Mouse (Mus musculus): Measurements from ENCODE around the gene Atoh1. TPM values are rescaled to one million over a fixed set of nuclear protein-coding genes. Genes with fewer than 3 reads are reported as not detected.
A peak's percentile ranks its signal among the peaks of the same experiment; 100 is the strongest.

Atoh1 gene
- polyA plus RNA-seq, 1 experiment from 2014 or later, result not detected

- H3K9me3 ChIP-seq (ENCODE audit: control insufficient read depth, low read length), result no peaks in the 10 kb centered on the region
- ATAC-seq (ENCODE audit: low FRiP score, low TSS enrichment), result no peak
- no peak overlapping the region for H3K27ac ChIP-seq (ENCODE audit: low read depth, low read length)
Measured at GRCm38 (mm10) chr6:64730030-64730429, 1.1 kb downstream of the Atoh1 start.

DNA sequence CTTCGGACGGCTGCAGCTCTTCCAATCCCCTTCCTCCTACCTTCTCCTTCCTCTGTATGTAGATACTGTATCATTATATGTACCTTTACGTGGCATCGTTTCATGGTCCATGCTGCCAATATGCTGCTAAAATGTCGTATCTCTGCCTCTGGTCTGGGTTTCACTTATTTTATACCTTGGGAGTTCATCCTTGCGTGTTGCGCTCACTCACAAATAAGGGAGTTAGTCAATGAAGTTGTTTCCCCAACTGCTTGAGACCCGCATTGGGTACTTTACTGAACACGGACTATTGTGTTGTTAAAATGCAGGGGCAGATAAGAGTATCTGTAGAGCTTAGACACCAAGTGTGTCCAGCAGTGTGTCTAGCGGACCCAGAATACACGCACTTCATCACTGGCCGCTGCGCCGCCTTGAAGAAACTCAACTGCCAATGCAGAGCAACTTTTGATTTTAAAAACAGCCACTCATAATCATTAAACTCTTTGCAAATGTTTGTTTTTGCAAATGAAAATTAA is 1.6 kb downstream of the Atoh1 start:
- Histone ChIP-seq H3K27ac (ENCODE audit: low read depth, low read length) (no peak overlapping the region), H3K36me3 (ENCODE audit: control insufficient read depth, insufficient read depth, low read length) (no peaks in the 10 kb centered on the region), H3K4me1 (ENCODE audit: control insufficient read depth, insufficient read depth, low read length) (peaks cover 19% of the 10 kb centered on the region; the same call in 1 of the 2 replicates), H3K9me3 (ENCODE audit: control insufficient read depth, low read length) (no peaks in the 10 kb centered on the region), H3K27me3 (ENCODE audit: control insufficient read depth, insufficient read depth, low read length) (peaks cover 89% of the 10 kb centered on the region), H3K4me3 (ENCODE audit: low read length) (no peak overlapping the region), H3K9ac (ENCODE audit: low read depth, low read length) (no peak overlapping the region), H3K4me2 (replicated peaks; ENCODE audit: low read depth, low read length) (no peak overlapping the region)
- ATAC-seq (ENCODE audit: low FRiP score, low TSS enrichment), result no peak
- WGBS, result 1% methylated on average over 14 of the region's 14 CpGs

More at GRCm38 (mm10) chr6:64730030-64730429, 1.1 kb downstream of the Atoh1 start:
- Histone ChIP-seq H3K4me3 (ENCODE audit: low read length) (peak overlapping the region; percentile 42), H3K4me2 (replicated peaks; ENCODE audit: low read depth, low read length) (peak overlapping the region; percentile 57), H3K9ac (ENCODE audit: low read depth, low read length) (no peak overlapping the region), H3K36me3 (ENCODE audit: control insufficient read depth, insufficient read depth, low read length) (no peaks in the 10 kb centered on the region), H3K4me1 (ENCODE audit: control insufficient read depth, insufficient read depth, low read length) (peaks cover 19% of the 10 kb centered on the region; the same call in 1 of the 2 replicates), H3K27me3 (ENCODE audit: control insufficient read depth, insufficient read depth, low read length) (peaks cover 84% of the 10 kb centered on the region)
- 1% methylated on average over 19 of the region's 19 CpGs for WGBS

- Histone ChIP-seq H3K4me3 (ENCODE audit: low read length) (no peak overlapping the region), H3K4me1 (ENCODE audit: control insufficient read depth, insufficient read depth, low read length) (peaks cover 19% of the 10 kb centered on the region; the same call in 1 of the 2 replicates), H3K27ac (ENCODE audit: low read depth, low read length) (no peak overlapping the region), H3K27me3 (ENCODE audit: control insufficient read depth, insufficient read depth, low read length) (peaks cover 94% of the 10 kb centered on the region), H3K9me3 (ENCODE audit: control insufficient read depth, low read length) (no peaks in the 10 kb centered on the region), H3K4me2 (replicated peaks; ENCODE audit: low read depth, low read length) (no peak overlapping the region), H3K36me3 (ENCODE audit: control insufficient read depth, insufficient read depth, low read length) (no peaks in the 10 kb centered on the region), H3K9ac (ENCODE audit: low read depth, low read length) (no peak overlapping the region)
- 4% methylated on average over 7 of the region's 7 CpGs for WGBS
- ATAC-seq (ENCODE audit: low FRiP score, low TSS enrichment), result no peak
Measured at GRCm38 (mm10) chr6:64731126-64731525, 2.2 kb downstream of the Atoh1 start.

DNA sequence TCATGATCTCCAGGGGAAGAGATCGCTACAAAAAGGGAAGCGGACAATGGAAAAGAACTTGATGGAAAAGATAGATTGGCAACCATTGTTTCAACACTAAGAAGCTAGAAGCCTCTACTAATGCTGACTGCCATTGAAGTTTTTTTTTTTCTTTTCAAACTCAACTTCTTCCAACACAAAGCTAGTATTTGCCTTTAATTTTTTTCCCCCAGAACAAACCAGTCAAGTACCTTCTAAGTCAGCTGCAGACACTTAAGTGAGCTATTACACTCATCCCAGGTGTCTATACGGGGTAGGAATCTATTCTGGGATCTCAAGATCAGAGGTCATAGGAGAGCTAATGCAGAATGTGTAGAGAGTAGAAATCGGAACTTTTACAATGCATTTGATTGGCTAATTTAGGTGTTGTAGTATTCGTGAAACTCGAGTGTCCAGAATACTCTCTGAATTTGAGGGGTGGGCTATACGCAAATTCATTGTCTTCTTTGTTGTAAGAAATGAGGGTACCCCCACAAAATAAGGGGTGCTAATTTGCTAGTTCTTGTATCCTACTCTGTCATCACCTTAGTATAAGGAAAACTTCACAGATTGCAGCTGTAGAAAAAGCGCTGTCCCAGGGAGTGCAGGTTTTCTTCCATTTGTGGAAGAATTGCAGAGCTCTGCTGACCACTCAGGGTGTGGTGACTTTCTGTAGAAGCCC is 2.8 kb downstream of the Atoh1 start:
- WGBS, result 3% methylated on average over 8 of the region's 8 CpGs
- H3K36me3 ChIP-seq (ENCODE audit: control insufficient read depth, insufficient read depth, low read length), result no peaks in the 10 kb centered on the region
- no peak overlapping the region for H3K27ac ChIP-seq (ENCODE audit: low read depth, low read length)
- H3K4me3 ChIP-seq (ENCODE audit: low read length), result no peak overlapping the region
- H3K9ac ChIP-seq (ENCODE audit: low read depth, low read length), result no peak overlapping the region
- ATAC-seq (ENCODE audit: low FRiP score, low TSS enrichment), result no peak
- H3K27me3 ChIP-seq (ENCODE audit: control insufficient read depth, insufficient read depth, low read length), result peaks cover 95% of the 10 kb centered on the region
- H3K4me2 ChIP-seq (replicated peaks; ENCODE audit: low read depth, low read length), result no peak overlapping the region
- H3K4me1 ChIP-seq (ENCODE audit: control insufficient read depth, insufficient read depth, low read length), result peaks cover 19% of the 10 kb centered on the region; the same call in 1 of the 2 replicates
- H3K9me3 ChIP-seq (ENCODE audit: control insufficient read depth, low read length), result no peaks in the 10 kb centered on the region

DNA sequence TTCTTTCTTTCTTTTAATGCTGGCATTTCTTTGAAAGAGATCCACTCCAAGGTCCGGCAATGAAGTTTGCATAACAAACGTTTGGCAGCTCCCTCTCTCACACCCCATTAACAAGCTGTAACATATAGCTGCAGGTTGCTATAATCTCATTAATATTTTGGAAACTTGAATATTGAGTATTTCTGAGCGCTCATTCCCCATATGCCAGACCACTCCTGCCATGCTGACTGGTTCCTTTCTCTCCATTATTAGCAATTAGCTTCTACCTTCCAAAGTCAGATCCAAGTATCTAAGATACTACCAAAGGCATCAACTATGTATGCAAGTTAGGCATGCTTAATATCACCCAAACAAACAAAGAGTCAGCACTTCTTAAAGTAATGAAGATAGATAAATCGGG is 4.4 kb downstream of the Atoh1 start:
- Histone ChIP-seq H3K9me3 (ENCODE audit: control insufficient read depth, low read length) (no peaks in the 10 kb centered on the region), H3K9ac (ENCODE audit: low read depth, low read length) (no peak overlapping the region), H3K4me3 (ENCODE audit: low read length) (no peak overlapping the region), H3K4me1 (ENCODE audit: control insufficient read depth, insufficient read depth, low read length) (peaks cover 19% of the 10 kb centered on the region; the same call in 1 of the 2 replicates), H3K4me2 (replicated peaks; ENCODE audit: low read depth, low read length) (no peak overlapping the region), H3K27me3 (ENCODE audit: control insufficient read depth, insufficient read depth, low read length) (peaks cover 80% of the 10 kb centered on the region), H3K27ac (ENCODE audit: low read depth, low read length) (no peak overlapping the region), H3K36me3 (ENCODE audit: control insufficient read depth, insufficient read depth, low read length) (no peaks in the 10 kb centered on the region)
- 2% methylated on average over 4 of the region's 4 CpGs for WGBS
- no peak for ATAC-seq (ENCODE audit: low FRiP score, low TSS enrichment)

DNA sequence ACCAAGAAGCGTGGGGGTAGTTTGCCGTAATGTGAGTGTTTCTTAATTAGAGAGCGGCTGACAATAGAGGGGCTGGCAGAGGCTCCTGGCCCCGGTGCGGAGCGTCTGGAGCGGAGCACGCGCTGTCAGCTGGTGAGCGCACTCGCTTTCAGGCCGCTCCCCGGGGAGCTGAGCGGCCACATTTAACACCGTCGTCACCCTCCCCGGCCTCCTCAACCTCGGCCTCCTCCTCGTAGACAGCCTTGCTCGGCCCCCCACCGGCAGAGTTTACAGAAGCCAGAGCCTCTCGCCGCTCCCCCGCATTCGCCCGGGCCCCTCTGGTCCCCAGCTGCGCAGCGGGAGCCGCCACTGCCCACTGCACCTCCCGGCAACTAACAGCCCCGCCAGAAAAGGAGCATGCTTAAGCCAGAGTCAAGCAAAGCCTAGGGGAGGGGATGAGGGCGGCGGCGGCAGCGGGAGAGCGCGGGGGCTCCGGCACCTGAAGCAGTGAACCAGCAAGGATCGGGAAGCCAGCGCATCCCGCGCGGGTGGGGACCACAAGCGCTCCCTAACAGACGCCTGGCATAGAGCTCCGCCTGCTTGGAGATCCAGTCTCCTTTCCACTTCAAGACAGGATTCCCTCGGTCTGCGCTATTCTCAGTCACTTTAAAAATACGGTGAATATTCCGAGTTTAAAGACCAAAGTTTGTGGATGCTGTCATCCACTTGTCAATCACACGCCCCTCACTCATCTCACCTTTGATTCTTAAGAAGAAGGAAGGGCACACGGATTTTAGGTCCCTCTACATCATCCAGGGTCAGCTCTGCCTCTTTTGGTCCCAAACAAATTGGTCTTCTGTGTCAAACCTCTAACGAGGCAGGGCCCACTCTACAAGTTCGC is 5.8 kb downstream of the Atoh1 start:
- Histone ChIP-seq H3K27me3 (ENCODE audit: control insufficient read depth, insufficient read depth, low read length) (peaks cover 66% of the 10 kb centered on the region), H3K4me1 (ENCODE audit: control insufficient read depth, insufficient read depth, low read length) (peaks cover 9% of the 10 kb centered on the region; the same call in 1 of the 2 replicates), H3K36me3 (ENCODE audit: control insufficient read depth, insufficient read depth, low read length) (no peaks in the 10 kb centered on the region), H3K4me3 (ENCODE audit: low read length) (peak overlapping the region; percentile 39), H3K4me2 (replicated peaks; ENCODE audit: low read depth, low read length) (peak overlapping the region; percentile 60), H3K9me3 (ENCODE audit: control insufficient read depth, low read length) (no peaks in the 10 kb centered on the region), H3K27ac (ENCODE audit: low read depth, low read length) (no peak overlapping the region), H3K9ac (ENCODE audit: low read depth, low read length) (no peak overlapping the region)
- peak; percentile 81 for ATAC-seq (ENCODE audit: low FRiP score, low TSS enrichment)
- WGBS, result 1% methylated on average over 53 of the region's 54 CpGs

DNA sequence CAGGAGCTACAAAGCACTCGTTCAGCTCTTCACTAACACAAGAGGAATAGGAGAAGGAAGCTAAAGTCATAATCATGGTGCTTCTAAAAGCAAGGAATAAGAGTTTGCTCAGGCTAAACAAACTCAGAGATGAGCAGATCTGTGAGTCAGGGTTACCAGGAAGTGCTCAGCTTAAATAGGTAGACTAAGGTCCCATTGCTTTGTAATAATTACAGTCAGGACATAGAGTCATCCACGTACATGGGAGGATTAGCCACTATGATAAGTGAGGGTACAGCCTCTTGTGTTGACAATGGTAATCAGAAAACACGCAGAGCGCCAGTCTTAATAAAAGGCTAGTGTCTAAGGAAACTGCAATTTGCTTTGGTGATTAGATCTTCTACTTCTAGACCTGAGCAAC is 7.4 kb downstream of the Atoh1 start:
- no peak overlapping the region for H3K9ac ChIP-seq (ENCODE audit: low read depth, low read length)
- H3K4me2 ChIP-seq (replicated peaks; ENCODE audit: low read depth, low read length), result no peak overlapping the region
- WGBS, result 78% methylated on average over 4 of the region's 4 CpGs
- ATAC-seq (ENCODE audit: low FRiP score, low TSS enrichment), result no peak
- no peaks in the 10 kb centered on the region for H3K36me3 ChIP-seq (ENCODE audit: control insufficient read depth, insufficient read depth, low read length)
- peaks cover 6% of the 10 kb centered on the region; the same call in 1 of the 2 replicates for H3K4me1 ChIP-seq (ENCODE audit: control insufficient read depth, insufficient read depth, low read length)
- peaks cover 55% of the 10 kb centered on the region for H3K27me3 ChIP-seq (ENCODE audit: control insufficient read depth, insufficient read depth, low read length)
- H3K27ac ChIP-seq (ENCODE audit: low read depth, low read length), result no peak overlapping the region
- no peak overlapping the region for H3K4me3 ChIP-seq (ENCODE audit: low read length)
- H3K9me3 ChIP-seq (ENCODE audit: control insufficient read depth, low read length), result no peaks in the 10 kb centered on the region

DNA sequence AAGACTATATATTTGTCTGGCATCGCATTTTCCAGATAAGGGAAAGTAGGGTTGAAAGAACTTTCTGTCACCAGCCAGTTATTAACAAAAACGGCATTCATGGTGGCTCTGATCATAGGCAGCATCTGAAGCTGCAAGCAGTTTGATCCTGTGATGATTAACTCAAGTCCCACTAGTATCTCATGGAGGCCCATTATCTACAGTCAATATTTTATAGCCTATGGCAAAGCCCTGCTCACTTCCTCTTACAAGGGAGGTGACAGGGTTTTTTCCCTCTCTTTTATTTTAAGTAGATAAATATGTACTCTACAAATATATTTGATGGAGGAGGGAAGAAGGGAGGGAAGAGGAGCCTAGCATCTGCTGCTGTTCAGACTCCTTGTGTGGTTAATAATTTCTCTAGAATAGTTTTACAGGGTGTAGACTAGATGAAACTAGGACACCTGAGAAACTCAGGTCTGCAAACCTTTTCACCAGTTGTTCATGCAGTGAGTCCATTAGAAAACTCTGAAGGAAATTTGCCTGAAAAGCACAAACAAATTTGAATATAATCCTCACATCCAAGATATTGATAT is 14.1 kb downstream of the Atoh1 start:
- Histone ChIP-seq H3K4me3 (ENCODE audit: low read length) (no peak overlapping the region), H3K9ac (ENCODE audit: low read depth, low read length) (no peak overlapping the region), H3K4me2 (replicated peaks; ENCODE audit: low read depth, low read length) (no peak overlapping the region), H3K27ac (ENCODE audit: low read depth, low read length) (no peak overlapping the region), H3K27me3 (ENCODE audit: control insufficient read depth, insufficient read depth, low read length) (0 out of 2 replicates have a peak, but pooled peaks cover 3% of the 10 kb centered on the region), H3K9me3 (ENCODE audit: control insufficient read depth, low read length) (no peaks in the 10 kb centered on the region), H3K4me1 (ENCODE audit: control insufficient read depth, insufficient read depth, low read length) (no peaks in the 10 kb centered on the region), H3K36me3 (ENCODE audit: control insufficient read depth, insufficient read depth, low read length) (no peaks in the 10 kb centered on the region)
- no peak for ATAC-seq (ENCODE audit: low FRiP score, low TSS enrichment)
- WGBS, result 68% methylated on average over 2 of the region's 2 CpGs

Measured in kidney, embryonic 14.5 days (tissue).